ENCODE assay signal across 9 mouse cellular contexts in the genomic region with DNA sequence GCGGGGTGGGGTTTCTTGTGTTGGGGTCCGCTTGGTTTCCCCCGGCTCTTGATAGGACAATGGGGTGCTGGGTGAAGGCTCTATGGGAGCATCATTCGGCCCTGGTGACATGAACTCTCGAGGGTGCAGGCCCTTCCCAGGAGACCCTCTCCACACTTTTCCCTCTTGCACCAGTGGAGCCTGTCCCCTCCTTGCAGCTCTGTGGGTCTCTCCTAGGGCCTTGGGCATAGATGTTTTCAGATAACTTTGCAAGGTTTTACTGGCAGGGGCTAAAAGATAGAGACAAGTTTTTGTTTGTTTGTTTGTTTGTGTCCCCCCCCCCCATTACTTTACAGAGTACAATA. TPM values are rescaled to one million over a fixed set of nuclear protein-coding genes. Genes with fewer than 3 reads are reported as not detected.
DNase-seq lines count a peak whose midpoint lies in the region; ATAC-seq and TF ChIP-seq lines count a peak whose summit lies in the region.
"Had no signal": no experiment of that assay in that cellular context is flagged by ENCODE, and none has a peak within 500 bp of the region (broad histone marks: within the 10 kb centered on the region; RNA-seq: fewer than 3 reads in every experiment).

No protein-coding gene starts in this region.

- H3K27ac ChIP-seq in kidney, embryonic 15.5 days, result peak overlapping the region; percentile 72; the same call in 1 of the 2 replicates
- H3K27ac ChIP-seq in cortical plate, adult 2 months (ENCODE audit: insufficient read depth, low read length), result peak overlapping the region; percentile 6; the same call in 1 of the 2 replicates
- H3K27ac ChIP-seq in hindbrain, postnatal 0 days, result peak overlapping the region; percentile 71; the same call in 1 of the 2 replicates

- WGBS in kidney, embryonic 15.5 days, result 0% methylated on average over 5 of the region's 5 CpGs
- WGBS in hindbrain, postnatal 0 days, result 2% methylated on average over 5 of the region's 5 CpGs

- H3K27me3 ChIP-seq in kidney, embryonic 15.5 days, result no peaks in the 10 kb centered on the region
- no peaks in the 10 kb centered on the region for H3K27me3 ChIP-seq in hindbrain, postnatal 0 days (ENCODE audit: insufficient read depth, low read length)
- H3K27me3 ChIP-seq in myocyte (ENCODE audit: control insufficient read depth, insufficient read depth, insufficient read length), result no peaks in the 10 kb centered on the region
- H3K27me3 ChIP-seq: Patski had no signal

- peak overlapping the region; percentile 82 for H3K9ac ChIP-seq in kidney, embryonic 15.5 days
- peak overlapping the region; percentile 69 for H3K9ac ChIP-seq in hindbrain, postnatal 0 days (replicated peaks; ENCODE audit: low read length)

- H3K4me2 ChIP-seq in kidney, embryonic 15.5 days, result peak overlapping the region; percentile 96
- H3K4me2 ChIP-seq in hindbrain, postnatal 0 days (ENCODE audit: low read depth, low read length), result peak overlapping the region; percentile 99
- peak overlapping the region; percentile 61 for H3K4me2 ChIP-seq in myocyte (ENCODE audit: low read depth)

- DNase-seq in kidney, postnatal 4 days, result no peak
- no peak for DNase-seq in hindbrain, postnatal 0 days (ENCODE audit: low spot score)
- no peak for DNase-seq in gastrocnemius, postnatal 14 days
- no peak for DNase-seq in embryo, embryonic 10.5 days (ENCODE audit: low spot score)
- no peak for DNase-seq in frontal cortex, postnatal 14 days (ENCODE audit: low spot score in 2 of 2)

- no peaks in the 10 kb centered on the region for H3K36me3 ChIP-seq in kidney, embryonic 15.5 days
- no peaks in the 10 kb centered on the region for H3K36me3 ChIP-seq in hindbrain, postnatal 0 days (ENCODE audit: insufficient read depth, low read length)
- no peaks in the 10 kb centered on the region for H3K36me3 ChIP-seq in myocyte (ENCODE audit: control insufficient read depth, insufficient read depth)

- 0 out of 2 replicates have a peak, but pooled peaks cover 6% of the 10 kb centered on the region for H3K4me1 ChIP-seq in kidney, embryonic 15.5 days
- no peaks in the 10 kb centered on the region for H3K4me1 ChIP-seq in cortical plate, adult 2 months (ENCODE audit: control insufficient read depth, insufficient read depth, low read length)
- no peaks in the 10 kb centered on the region for H3K4me1 ChIP-seq in hindbrain, postnatal 0 days (ENCODE audit: insufficient read depth, low read length)

- intact Hi-C loops in gastrocnemius, postnatal 14 days (cut with DNase I; ENCODE audit: low total_unique reads), result no loop called here

- TF ChIP-seq CTCF in cortical plate, adult 2 months (IDR thresholded peaks at IDR 0.05; ENCODE audit: extremely low read depth, insufficient read depth, low read length), result no peak
- no peak for TF ChIP-seq CTCF in hindbrain, postnatal 0 days (IDR thresholded peaks at IDR 0.05; ENCODE audit: low read depth)

- no peak for TF ChIP-seq POLR2A in cortical plate, adult 2 months (IDR thresholded peaks at IDR 0.05; ENCODE audit: extremely low read depth, insufficient read depth, low read length)
- no peak for TF ChIP-seq POLR2A in myocyte (IDR thresholded peaks at IDR 0.05; ENCODE audit: insufficient read length, low read depth)

- peak overlapping the region; percentile 76 for H3ac ChIP-seq in myocyte (ENCODE audit: control insufficient read depth, insufficient read length)

- H3K4me3 ChIP-seq in kidney, embryonic 15.5 days (replicated peaks), result peak overlapping the region; percentile 77
- H3K4me3 ChIP-seq in cortical plate, adult 2 months (ENCODE audit: insufficient read depth, low read length), result peak overlapping the region; percentile 51
- peak overlapping the region; percentile 77 for H3K4me3 ChIP-seq in hindbrain, postnatal 0 days (ENCODE audit: low read length)
- peak overlapping the region; percentile 56 for H3K4me3 ChIP-seq in myocyte

- no peaks in the 10 kb centered on the region for H3K9me3 ChIP-seq in kidney, embryonic 15.5 days (replicated peaks)
- H3K9me3 ChIP-seq in hindbrain, postnatal 0 days (ENCODE audit: low read length), result no peaks in the 10 kb centered on the region

- no peaks in the 10 kb centered on the region for H3K79me2 ChIP-seq in myocyte (ENCODE audit: control insufficient read depth, insufficient read depth)

- ATAC-seq in kidney, embryonic 15.5 days (replicated peaks; ENCODE audit: low FRiP score), result peak; percentile 68; the same call in 1 of the 2 replicates
- peak; percentile 75 for ATAC-seq in hindbrain, postnatal 0 days

TF ChIP-seq in myocyte, 11 proteins besides CTCF, POLR2A, EP300 and RAD21:
- TF ChIP-seq USF1 (IDR thresholded peaks at IDR 0.05; ENCODE audit: low read depth) (no peak), POLR2AphosphoS2 (IDR thresholded peaks at IDR 0.05; ENCODE audit: insufficient read length, low read depth) (no peak), E2F4 (IDR thresholded peaks at IDR 0.05; ENCODE audit: insufficient read depth) (no peak), MYOD1 (IDR thresholded peaks at IDR 0.05; ENCODE audit: control insufficient read depth in 1 of 3, insufficient read length in 2 of 3, low read depth in 2 of 3) (no peak), CEBPB (IDR thresholded peaks at IDR 0.05; ENCODE audit: insufficient read depth, poor library complexity, severe bottlenecking) (no peak), TCF3 (IDR thresholded peaks at IDR 0.05; ENCODE audit: insufficient read length, low read depth) (no peak), REST (IDR thresholded peaks at IDR 0.05; ENCODE audit: insufficient read depth, insufficient read length) (no peak), MAX (IDR thresholded peaks at IDR 0.05; ENCODE audit: low read depth) (no peak), MYOG (IDR thresholded peaks at IDR 0.05; ENCODE audit: control insufficient read depth in 1 of 3, insufficient read depth in 1 of 3, insufficient read length in 2 of 3, low read depth in 2 of 3) (no peak), SRF (IDR thresholded peaks at IDR 0.05; ENCODE audit: control insufficient read depth, insufficient read length, low read depth) (no peak), TCF12 (IDR thresholded peaks at IDR 0.05; ENCODE audit: insufficient read depth, poor library complexity, severe bottlenecking) (no peak)

RNA-seq across cellular contexts. Expression of gene Plscr4, which starts 0.9 kb away (rescaled TPM):
- 3.8 and 4.0 TPM in 2 replicates for polyA plus RNA-seq in kidney, embryonic 15.5 days (2015; fragmentation: Nextera tagmentation; extraction: Ambion mirVana)
- polyA plus RNA-seq in cortical plate, adult 2 months (2012; rRNA removed), result 4.0 and 4.2 TPM in 2 replicates
- 2.8 and 3.8 TPM in 2 replicates for total RNA-seq in hindbrain, postnatal 0 days (2014; rRNA removed)
- polyA plus RNA-seq in hindbrain, postnatal 0 days (2015; fragmentation: Nextera tagmentation; extraction: Ambion mirVana), result 5.7 and 5.9 TPM in 2 replicates
- polyA plus RNA-seq in myocyte (2012; fragmentation: generic; extraction: Trizol), result 3.4 TPM
- 1 to 10 TPM; 3.9 to 4.2 TPM for total RNA-seq in gastrocnemius, postnatal 14 days (2021)

Comparison
In these comparisons a context has a peak if more than half of its experiments do, and no peak if none do; other contexts are left out.
1. H3K27ac ChIP-seq: peak in every context shown above with its lines; median percentile 72 in kidney, embryonic 15.5 days; 71 in hindbrain, postnatal 0 days; 6 in cortical plate, adult 2 months.